Mouse (Mus musculus) stomach, embryonic 15.5 days (tissue): ENCODE data around the gene Anapc16. TPM values are rescaled to one million over a fixed set of nuclear protein-coding genes. Genes with fewer than 3 reads are reported as not detected.

ENCODE experiments used
- ATAC-seq: fragments of 200-750 bp; cut with Nextera tagmentation; 2 replicates; pipeline ENCODE4 v1.8.0; 2017; ENCODE audit warnings: low read depth, moderate number of reproducible peaks, moderate TSS enrichment; ENCODE audit not compliant: insufficient read depth, low FRiP score
- H3K27ac ChIP-seq: fragments of 300-500 bp; sonication (generic); 2 replicates; pipeline ENCODE4 v1.5.1; 2015; ENCODE audit warnings: mild to moderate bottlenecking, inconsistent platforms
- H3K27me3 ChIP-seq: fragments of 300-500 bp; sonication (generic); replicated peaks from 2 replicates; pipeline ENCODE4 v1.6.1; 2015; ENCODE audit warnings: inconsistent platforms
- H3K36me3 ChIP-seq: fragments of 300-500 bp; sonication (generic); 2 replicates; pipeline ENCODE4 v1.6.1; 2015; ENCODE audit warnings: inconsistent platforms
- H3K4me1 ChIP-seq: fragments of 300-500 bp; sonication (generic); 2 replicates; pipeline ENCODE4 v1.6.1; 2015; ENCODE audit warnings: inconsistent platforms
- H3K4me2 ChIP-seq: fragments of 300-500 bp; sonication (generic); 2 replicates; pipeline ENCODE4 v1.6.1; 2015; ENCODE audit warnings: mild to moderate bottlenecking, inconsistent platforms
- H3K4me3 ChIP-seq: fragments of 300-500 bp; sonication (generic); replicated peaks from 2 replicates; pipeline ENCODE4 v1.5.1; 2015; ENCODE audit warnings: inconsistent platforms
- H3K9ac ChIP-seq: fragments of 300-500 bp; sonication (generic); 2 replicates; pipeline ENCODE4 v1.6.1; 2015; ENCODE audit warnings: inconsistent platforms
- H3K9me3 ChIP-seq: fragments of 300-500 bp; sonication (generic); 2 replicates; pipeline ENCODE4 v1.6.1; 2016; ENCODE audit warnings: inconsistent platforms
- WGBS: fragments of 180-500 bp; shearing (Covaris S2); methylation state at CpG from one replicate; pipeline ENCODE4 v1.1.7; 2015; 5-methylcytosine and 5-hydroxymethylcytosine counted together
- polyA plus RNA-seq: library from polyadenylated mRNA; unstranded; fragments of >200 nt; fragmentation: Nextera tagmentation; extraction: Ambion mirVana; gene quantifications from 2 replicates; pipeline ENCODE4 v1.2.1, GENCODE M21; 2015

Gene Anapc16
- polyA plus RNA-seq, 1 experiment from 2014 or later: 107 TPM

DNA sequence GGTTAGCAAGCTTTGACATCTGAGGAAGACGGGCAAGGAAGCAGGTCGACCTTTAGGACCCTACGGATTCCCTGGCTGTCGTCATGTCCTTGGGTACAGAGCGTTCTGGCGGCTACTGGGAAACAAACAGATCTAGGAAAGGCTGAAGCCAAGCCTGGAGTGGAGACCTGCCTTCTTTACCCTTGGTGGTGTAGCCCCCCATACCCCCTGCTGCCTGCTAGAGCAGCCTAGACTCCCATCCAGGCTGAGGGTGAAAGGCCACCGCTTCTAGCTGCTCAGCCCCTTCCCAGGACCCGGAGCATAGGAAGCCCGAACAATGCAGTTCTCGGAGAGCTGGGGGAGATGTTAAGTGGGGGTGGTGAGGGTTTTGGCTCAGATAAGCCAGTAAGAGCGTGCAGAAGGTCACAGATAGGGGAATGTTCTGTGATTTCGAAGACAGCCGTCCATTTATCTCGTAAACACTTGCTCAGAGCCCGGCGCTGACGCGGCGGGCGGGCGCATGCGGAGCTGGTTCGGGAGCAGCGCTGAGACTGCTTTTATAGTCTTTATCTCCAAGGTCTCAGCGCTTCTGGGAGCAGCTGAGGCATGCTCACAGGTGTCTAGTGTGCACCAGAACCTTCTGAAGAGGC is 33.0 kb downstream of the Anapc16 start:
- peak; percentile 25; the same call in 1 of the 2 replicates for ATAC-seq
- Histone ChIP-seq H3K36me3 (no peaks in the 10 kb centered on the region), H3K27me3 (no peaks in the 10 kb centered on the region), H3K4me1 (peaks cover 41% of the 10 kb centered on the region), H3K27ac (peak overlapping the region; percentile 88), H3K4me3 (peak overlapping the region; percentile 46), H3K9ac (peak overlapping the region; percentile 39; the same call in 1 of the 2 replicates), H3K4me2 (peak overlapping the region; percentile 83), H3K9me3 (no peaks in the 10 kb centered on the region)
- WGBS: 3% methylated on average over 25 of the region's 25 CpGs

DNA sequence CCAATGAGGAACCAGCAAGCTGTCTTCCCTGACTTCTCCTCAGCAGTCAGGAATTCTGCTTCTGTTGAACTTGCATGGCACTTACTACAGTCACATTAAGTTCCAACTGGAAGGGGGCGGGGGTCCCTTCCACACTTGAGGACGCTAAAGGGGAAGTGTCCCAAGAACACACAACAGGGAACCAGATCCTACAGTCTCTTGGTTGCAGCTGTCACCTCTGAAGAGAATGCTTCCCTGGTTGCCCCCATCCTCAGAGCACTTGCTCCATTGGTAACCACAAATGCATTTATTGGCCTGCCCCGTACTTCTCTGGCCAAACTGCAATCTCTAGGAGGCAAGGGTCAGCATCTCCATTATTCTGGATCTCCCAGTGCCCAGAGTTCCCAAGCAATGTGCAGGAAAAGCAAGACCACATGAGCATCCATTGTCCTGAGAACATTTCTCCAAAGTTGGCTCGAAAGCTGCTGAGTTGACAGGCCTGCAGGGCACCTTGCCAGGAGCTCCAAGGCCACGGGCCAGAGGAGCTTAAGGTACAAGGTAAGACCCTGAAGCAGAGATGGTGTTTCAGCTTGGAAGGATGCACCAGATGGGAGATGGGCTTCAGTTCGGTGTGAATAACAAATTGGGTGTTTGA is 35.5 kb downstream of the Anapc16 start:
- no peaks in the 10 kb centered on the region for H3K9me3 ChIP-seq
- no peak overlapping the region for H3K27ac ChIP-seq
- WGBS: 72% methylated on average over 6 of the region's 6 CpGs
- H3K4me1 ChIP-seq: peaks cover 36% of the 10 kb centered on the region
- H3K27me3 ChIP-seq: no peaks in the 10 kb centered on the region
- ATAC-seq: no peak
- no peak overlapping the region for H3K4me2 ChIP-seq
- H3K4me3 ChIP-seq: no peak overlapping the region
- no peak overlapping the region for H3K9ac ChIP-seq
- H3K36me3 ChIP-seq: no peaks in the 10 kb centered on the region

DNA sequence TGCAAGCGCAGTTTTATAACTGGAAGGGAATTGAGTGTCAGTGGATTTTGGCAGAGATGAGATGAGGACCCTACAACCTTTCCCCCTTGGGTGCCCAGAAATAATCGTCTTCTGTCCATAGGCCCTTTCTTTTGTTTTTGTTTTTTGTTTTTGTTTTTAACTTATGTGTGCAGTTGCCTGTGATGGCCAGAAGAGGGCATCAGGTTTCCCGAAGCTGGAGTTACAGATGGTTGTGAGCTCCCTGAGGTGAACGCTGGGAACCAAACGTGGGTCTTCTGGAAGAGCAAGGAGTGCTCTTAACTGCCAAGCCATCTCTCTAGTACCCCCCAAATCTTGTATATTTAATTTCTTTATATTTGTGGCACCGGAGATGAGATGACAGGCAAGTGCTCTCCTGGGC is 36.2 kb downstream of the Anapc16 start:
- 94% methylated on average over 6 of the region's 6 CpGs for WGBS

DNA sequence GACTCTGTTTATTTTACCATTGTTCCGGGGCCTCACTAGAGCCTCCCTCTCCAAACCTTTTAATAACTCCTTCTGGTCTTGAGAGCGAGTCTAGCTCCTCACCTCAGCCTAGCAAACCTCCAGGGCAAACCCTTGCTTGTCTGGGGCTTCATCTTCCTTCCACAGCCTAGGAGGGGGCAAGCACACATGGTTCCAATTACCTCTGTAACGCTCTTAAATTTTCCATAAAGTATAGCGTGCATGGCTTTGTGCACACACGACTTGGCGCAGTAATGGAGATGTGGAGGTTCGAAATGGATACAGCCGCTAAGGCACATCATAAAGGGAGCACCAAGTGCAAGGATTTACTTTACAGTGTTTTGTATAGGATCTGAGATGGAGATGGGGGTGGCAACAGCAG is 37.1 kb downstream of the Anapc16 start:
- Histone ChIP-seq H3K9ac (no peak overlapping the region), H3K36me3 (no peaks in the 10 kb centered on the region), H3K27ac (peak overlapping the region; percentile 80), H3K9me3 (no peaks in the 10 kb centered on the region), H3K4me2 (no peak overlapping the region), H3K27me3 (no peaks in the 10 kb centered on the region), H3K4me1 (peaks cover 36% of the 10 kb centered on the region), H3K4me3 (no peak overlapping the region)
- 67% methylated on average over 8 of the region's 8 CpGs for WGBS
- ATAC-seq: no peak

More for the DNA sequence above, 36.2 kb downstream of the Anapc16 start:
- H3K9me3 ChIP-seq: no peaks in the 10 kb centered on the region
- H3K4me3 ChIP-seq: no peak overlapping the region
- H3K27ac ChIP-seq: no peak overlapping the region
- H3K4me2 ChIP-seq: no peak overlapping the region
- no peaks in the 10 kb centered on the region for H3K36me3 ChIP-seq
- H3K9ac ChIP-seq: no peak overlapping the region
- no peak for ATAC-seq
- H3K4me1 ChIP-seq: peaks cover 36% of the 10 kb centered on the region
- H3K27me3 ChIP-seq: no peaks in the 10 kb centered on the region

DNA sequence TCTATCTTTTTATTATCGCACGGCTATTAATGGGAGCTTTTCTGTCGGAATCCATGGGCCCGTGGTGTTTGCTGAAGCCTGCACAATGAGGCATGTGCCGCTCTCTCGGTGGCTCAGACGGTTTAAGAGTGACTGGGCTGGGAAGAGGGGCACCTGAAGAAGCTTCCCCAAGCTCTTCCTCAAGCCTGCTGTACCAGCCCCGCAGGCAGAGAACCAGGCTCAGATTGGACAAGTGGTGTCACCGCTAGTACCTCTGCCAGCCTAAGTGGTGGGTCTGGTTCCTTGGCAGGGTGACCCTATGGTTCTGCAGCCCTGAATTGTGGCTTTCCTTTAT is 37.6 kb downstream of the Anapc16 start:
- 0 out of 2 replicates have a peak overlapping the region, but pooled peaks have one; percentile 6 for H3K9ac ChIP-seq
- peak overlapping the region; percentile 38 for H3K4me2 ChIP-seq
- no peaks in the 10 kb centered on the region for H3K9me3 ChIP-seq
- no peak overlapping the region for H3K4me3 ChIP-seq
- ATAC-seq: no peak
- H3K36me3 ChIP-seq: no peaks in the 10 kb centered on the region
- no peaks in the 10 kb centered on the region for H3K27me3 ChIP-seq
- peak overlapping the region; percentile 80 for H3K27ac ChIP-seq
- WGBS: 43% methylated on average over 9 of the region's 9 CpGs
- H3K4me1 ChIP-seq: peaks cover 32% of the 10 kb centered on the region

DNA sequence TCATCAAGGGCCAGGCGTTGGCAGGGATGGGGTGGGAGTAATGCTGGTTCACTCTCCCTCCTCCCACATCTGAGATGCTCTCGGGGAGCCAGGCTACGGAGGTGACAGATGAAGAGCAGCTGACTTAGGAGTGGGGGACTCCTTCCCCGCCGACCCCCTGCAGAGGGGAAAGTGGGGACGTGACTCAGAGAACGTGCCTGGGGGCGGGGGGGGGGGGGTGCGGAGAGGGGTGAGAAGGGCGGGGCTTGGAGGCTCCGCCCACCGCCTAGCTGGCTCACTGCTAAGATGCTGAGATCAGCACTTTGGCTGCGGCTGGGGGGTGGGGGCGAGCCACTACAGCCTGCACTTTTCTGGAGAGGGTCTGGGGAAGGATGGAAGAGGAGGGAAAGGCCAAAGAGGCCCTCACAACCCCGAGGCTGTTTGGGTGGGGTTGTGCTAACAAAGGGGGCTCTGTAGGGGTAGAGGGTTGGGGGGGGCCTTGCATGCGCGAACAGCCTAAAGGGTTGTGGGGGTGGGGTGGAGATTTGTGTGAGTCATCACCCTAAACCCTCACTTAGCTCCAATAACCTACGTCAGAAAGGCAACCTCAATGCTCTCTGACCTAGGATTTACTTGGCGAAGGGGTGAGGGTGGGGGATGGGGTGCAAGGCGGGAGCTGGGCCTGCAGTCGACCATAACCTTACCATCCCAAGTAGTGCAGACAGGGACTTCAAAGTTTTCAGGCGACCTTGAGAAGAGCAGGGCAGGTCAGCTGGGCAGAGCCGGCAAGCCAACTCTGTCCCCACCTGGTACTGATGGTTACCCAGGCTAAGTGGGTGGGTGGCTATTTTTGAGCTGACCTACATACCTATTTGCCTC is 38.2 kb downstream of the Anapc16 start:
- peak; percentile 43 for ATAC-seq
- no peak overlapping the region for H3K4me3 ChIP-seq
- peak overlapping the region; percentile 38 for H3K4me2 ChIP-seq
- H3K36me3 ChIP-seq: no peaks in the 10 kb centered on the region
- H3K27ac ChIP-seq: peak overlapping the region; percentile 80
- H3K27me3 ChIP-seq: no peaks in the 10 kb centered on the region
- no peaks in the 10 kb centered on the region for H3K9me3 ChIP-seq
- WGBS: 9% methylated on average over 20 of the region's 23 CpGs
- H3K9ac ChIP-seq: 0 out of 2 replicates have a peak overlapping the region, but pooled peaks have one; percentile 6
- peaks cover 26% of the 10 kb centered on the region for H3K4me1 ChIP-seq

DNA sequence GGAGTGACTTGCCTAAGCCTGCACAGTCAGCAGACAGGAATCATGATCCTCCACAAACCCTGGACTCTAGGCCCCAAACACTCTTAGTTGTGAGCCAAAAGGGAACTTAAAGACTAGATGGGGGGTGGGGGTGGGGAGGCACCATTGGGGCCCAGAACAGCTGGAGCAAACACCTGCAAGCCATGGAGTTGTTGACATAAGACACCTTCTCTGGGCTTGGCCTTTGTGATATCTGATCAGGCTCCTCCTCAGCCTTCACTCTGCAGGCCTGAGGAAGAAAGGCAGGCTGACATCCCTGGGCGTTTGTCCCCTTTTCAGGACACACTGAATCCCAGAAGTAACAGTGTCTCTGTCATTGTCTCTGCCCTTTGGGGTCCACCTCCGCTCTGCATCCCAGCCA is 39.3 kb downstream of the Anapc16 start:
- H3K9ac ChIP-seq: no peak overlapping the region
- no peak overlapping the region for H3K4me3 ChIP-seq
- no peaks in the 10 kb centered on the region for H3K9me3 ChIP-seq
- H3K27me3 ChIP-seq: no peaks in the 10 kb centered on the region
- 67% methylated on average over 2 of the region's 2 CpGs for WGBS
- no peaks in the 10 kb centered on the region for H3K36me3 ChIP-seq
- peak overlapping the region; percentile 80 for H3K27ac ChIP-seq
- H3K4me2 ChIP-seq: no peak overlapping the region
- peaks cover 26% of the 10 kb centered on the region for H3K4me1 ChIP-seq
- ATAC-seq: no peak

DNA sequence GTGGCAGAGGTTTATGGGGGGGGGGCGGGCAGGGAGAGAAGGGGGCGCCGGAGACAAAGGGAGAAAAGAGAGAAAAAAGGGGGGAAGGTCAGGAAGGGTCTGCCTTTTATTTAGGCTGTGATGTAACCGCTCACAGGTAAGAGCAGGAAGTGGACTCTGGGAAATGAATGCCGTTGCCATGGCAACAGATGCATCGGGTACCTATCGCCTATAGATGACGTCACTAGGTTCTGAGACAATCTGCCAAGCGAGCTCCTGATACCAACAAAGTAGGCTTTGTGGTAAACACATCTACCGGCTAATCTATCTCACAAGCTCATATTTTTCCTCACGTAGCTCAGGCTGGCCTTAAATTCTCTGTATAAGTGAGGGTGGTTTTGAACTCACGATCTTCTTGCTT is 43.4 kb downstream of the Anapc16 start:
- H3K36me3 ChIP-seq: no peaks in the 10 kb centered on the region
- 73% methylated on average over 12 of the region's 12 CpGs for WGBS
- H3K4me3 ChIP-seq: no peak overlapping the region
- no peak overlapping the region for H3K27ac ChIP-seq
- H3K4me2 ChIP-seq: no peak overlapping the region
- H3K9ac ChIP-seq: no peak overlapping the region
- ATAC-seq: no peak
- no peaks in the 10 kb centered on the region for H3K27me3 ChIP-seq
- H3K9me3 ChIP-seq: no peaks in the 10 kb centered on the region
- peaks cover 22% of the 10 kb centered on the region for H3K4me1 ChIP-seq

DNA sequence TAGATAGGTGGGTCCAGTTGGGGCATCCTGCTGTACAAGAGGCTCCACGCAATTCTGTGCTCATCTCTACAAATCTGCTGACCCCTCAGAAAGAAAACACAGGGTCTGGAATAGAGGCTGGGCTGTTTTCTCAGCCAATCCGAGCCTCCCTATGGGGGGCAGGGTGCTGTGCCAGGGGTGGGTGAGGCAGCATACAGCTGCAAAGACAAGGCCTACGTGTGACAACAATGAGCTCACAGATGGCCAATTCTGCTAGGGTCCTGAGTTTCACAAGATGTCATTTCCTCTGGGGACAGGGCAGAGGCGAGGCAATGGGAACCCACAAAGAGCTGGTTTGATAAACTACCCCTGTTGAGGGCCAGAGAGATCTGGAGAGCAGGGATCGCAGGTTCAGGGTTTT is 44.5 kb downstream of the Anapc16 start:
- Histone ChIP-seq H3K36me3 (no peaks in the 10 kb centered on the region), H3K4me2 (no peak overlapping the region), H3K9me3 (no peaks in the 10 kb centered on the region), H3K27me3 (no peaks in the 10 kb centered on the region), H3K9ac (no peak overlapping the region), H3K4me3 (no peak overlapping the region), H3K4me1 (peaks cover 14% of the 10 kb centered on the region; the same call in 1 of the 2 replicates), H3K27ac (no peak overlapping the region)
- no peak for ATAC-seq
- WGBS: 52% methylated on average over 5 of the region's 5 CpGs

DNA sequence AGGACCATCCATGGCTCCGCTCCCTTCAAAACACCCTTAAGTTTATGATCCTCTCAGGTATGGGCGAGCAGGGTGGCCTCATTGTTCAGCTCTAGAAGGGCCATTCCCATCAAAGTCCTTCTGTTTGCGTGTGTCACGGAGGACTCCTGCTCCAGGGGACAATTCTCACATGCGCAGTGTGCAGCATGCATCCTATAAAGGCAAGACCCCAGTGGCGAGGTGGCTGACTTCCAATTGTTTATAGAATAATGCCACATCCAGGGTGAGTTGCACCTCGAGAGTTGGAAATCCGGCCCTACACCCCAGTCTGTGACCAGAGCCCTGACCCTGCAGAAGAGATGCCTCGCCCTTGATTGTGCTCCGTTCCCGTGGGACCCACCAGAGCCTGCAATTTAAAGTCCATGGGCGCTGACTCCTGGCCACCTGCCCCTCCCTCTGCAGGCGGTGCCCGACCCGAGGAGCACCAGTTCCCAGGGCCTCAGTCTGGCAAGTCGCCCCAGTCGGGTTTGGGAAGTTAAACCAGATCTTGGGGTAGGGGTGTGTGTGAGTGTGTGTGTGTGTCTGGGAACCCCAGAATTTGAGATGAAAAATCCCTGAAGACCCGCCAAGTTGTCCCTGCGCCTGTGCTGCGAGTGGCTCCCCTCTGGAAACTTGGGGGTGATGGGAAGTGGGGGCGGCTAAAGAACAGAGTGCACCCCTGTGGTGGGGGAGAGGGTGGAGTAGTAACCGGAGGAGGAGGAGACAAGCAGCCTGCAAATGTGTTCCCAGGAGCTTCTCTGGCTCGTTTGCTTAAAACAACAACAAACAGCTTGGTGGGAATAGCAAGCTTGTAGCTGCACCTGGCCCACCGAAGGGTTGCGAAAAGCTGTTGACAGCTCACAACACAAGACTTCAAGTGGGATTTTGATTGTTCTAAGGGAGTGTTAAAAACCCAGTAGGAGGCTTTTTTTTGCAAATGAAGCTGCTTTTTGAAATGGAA is 45.5 kb downstream of the Anapc16 start:
- H3K27ac ChIP-seq: no peak overlapping the region
- 29% methylated on average over 25 of the region's 25 CpGs for WGBS
- no peak overlapping the region for H3K9ac ChIP-seq
- H3K4me1 ChIP-seq: peaks cover 20% of the 10 kb centered on the region; the same call in 1 of the 2 replicates
- H3K9me3 ChIP-seq: no peaks in the 10 kb centered on the region
- no peak overlapping the region for H3K4me3 ChIP-seq
- no peak overlapping the region for H3K4me2 ChIP-seq
- no peaks in the 10 kb centered on the region for H3K27me3 ChIP-seq
- peak; percentile 34; the same call in 1 of the 2 replicates for ATAC-seq
- H3K36me3 ChIP-seq: no peaks in the 10 kb centered on the region

DNA sequence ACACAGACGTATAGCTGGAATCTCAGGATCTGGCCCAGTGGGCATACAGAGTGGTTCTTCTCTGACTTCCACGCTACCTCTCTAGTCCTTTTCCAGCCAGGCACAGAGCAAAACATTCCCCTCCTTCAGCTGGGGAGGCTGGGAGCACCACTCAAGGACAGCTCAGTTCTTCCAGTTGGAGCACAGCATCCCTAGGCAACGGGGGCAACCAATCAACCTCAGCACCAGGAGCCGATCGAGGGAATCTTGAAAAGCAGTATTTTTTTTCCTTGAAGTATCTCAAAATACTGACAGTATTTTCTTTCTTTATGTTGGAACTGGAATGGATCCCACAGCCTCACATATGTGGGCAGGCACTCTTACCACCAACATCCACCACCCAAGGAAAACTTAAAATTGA is 46.3 kb downstream of the Anapc16 start:
- 74% methylated on average over 5 of the region's 5 CpGs for WGBS
- no peak overlapping the region for H3K4me2 ChIP-seq
- H3K27ac ChIP-seq: no peak overlapping the region
- H3K4me1 ChIP-seq: peaks cover 23% of the 10 kb centered on the region; the same call in 1 of the 2 replicates
- H3K27me3 ChIP-seq: no peaks in the 10 kb centered on the region
- no peak overlapping the region for H3K9ac ChIP-seq
- no peaks in the 10 kb centered on the region for H3K9me3 ChIP-seq
- no peak overlapping the region for H3K4me3 ChIP-seq
- H3K36me3 ChIP-seq: no peaks in the 10 kb centered on the region
- ATAC-seq: no peak
